Mouse (Mus musculus): ENCODE results near the gene Kctd19.

DNA sequence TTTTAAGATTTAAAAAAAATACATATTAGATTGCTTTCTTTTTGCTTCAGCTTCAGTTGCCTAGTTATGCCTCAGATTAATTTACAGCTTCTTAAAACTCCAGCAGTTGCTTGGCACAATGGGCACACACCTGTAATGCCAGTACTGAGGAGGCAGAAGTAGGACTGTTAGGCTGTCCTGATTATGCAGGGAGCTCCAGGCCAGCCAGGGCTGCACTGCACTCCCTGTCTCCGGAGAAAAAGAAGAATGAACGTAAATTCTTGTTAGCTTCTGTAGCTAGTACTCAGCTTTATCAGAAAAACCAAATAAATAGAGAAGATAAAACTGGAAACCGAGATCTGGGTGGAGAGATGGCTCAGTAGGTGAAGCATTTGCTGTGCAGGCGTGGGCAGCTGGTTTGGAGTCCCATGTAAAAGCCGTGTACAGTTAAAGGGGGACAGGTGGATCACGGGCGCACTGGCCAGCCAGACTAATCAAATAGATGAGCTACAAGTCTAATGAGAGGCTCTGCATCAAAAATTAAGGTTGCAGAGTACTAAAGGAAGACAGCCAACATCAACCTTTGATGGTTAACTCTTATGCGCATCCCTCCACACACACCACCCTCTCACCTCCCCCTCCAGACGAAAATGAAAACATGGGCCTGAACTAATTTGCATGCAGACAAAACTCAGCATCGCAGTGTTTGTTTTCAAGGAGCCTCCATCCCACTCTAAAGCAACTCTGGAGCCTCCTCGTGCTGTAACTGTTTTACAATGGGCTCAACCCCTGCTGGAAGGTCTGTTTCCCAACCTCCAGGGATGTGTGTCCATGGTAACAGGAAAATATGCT lies 32.2 kb upstream of the Kctd19 start:
- TF ChIP-seq HCFC1 (IDR thresholded peaks at IDR 0.05; ENCODE audit: borderline replicate concordance, insufficient read depth, low read length): no peak
- TF ChIP-seq ZC3H11A (IDR thresholded peaks at IDR 0.05; ENCODE audit: borderline replicate concordance, low read depth, low read length): no peak
- no peak for TF ChIP-seq CHD2 (IDR thresholded peaks at IDR 0.05; ENCODE audit: low read depth, low read length)

All from ES-E14 (cell line).